22 mouse cellular contexts compared by ENCODE assay signal in genomic region chr13:97631872-97632402, GRCm38 (mm10).
DNase-seq lines count a peak whose midpoint lies in the region; ATAC-seq and TF ChIP-seq lines count a peak whose summit lies in the region.
"Had no signal": no experiment of that assay in that cellular context is flagged by ENCODE, and none has a peak within 500 bp of the region (broad histone marks: within the 10 kb centered on the region; RNA-seq: fewer than 3 reads in every experiment).

No protein-coding gene starts in this region.

- no peaks in the 10 kb centered on the region for H3K27me3 ChIP-seq in embryonic facial prominence, embryonic 15.5 days
- no peaks in the 10 kb centered on the region for H3K27me3 ChIP-seq in thymus, adult 2 months (ENCODE audit: control insufficient read depth, insufficient read depth, low read length)
- H3K27me3 ChIP-seq in hindbrain, embryonic 12.5 days, result no peaks in the 10 kb centered on the region
- H3K27me3 ChIP-seq: heart, embryonic 12.5 days; limb, embryonic 13.5 days; liver, embryonic 13.5 days had no signal

- H3K4me3 ChIP-seq in left cerebral cortex, adult 2 months, result no peak overlapping the region
- H3K4me3 ChIP-seq in embryonic facial prominence, embryonic 15.5 days (replicated peaks), result no peak overlapping the region
- no peak overlapping the region for H3K4me3 ChIP-seq in thymus, adult 2 months (ENCODE audit: control insufficient read depth, insufficient read depth, low read length)
- H3K4me3 ChIP-seq in hindbrain, embryonic 12.5 days, result no peak overlapping the region
- H3K4me3 ChIP-seq: gastrocnemius, adult 2 months; heart, embryonic 12.5 days; limb, embryonic 13.5 days; liver, embryonic 13.5 days had no signal

- no peaks in the 10 kb centered on the region for H3K9me3 ChIP-seq in embryonic facial prominence, embryonic 15.5 days (replicated peaks)
- no peaks in the 10 kb centered on the region for H3K9me3 ChIP-seq in hindbrain, embryonic 12.5 days (replicated peaks)
- H3K9me3 ChIP-seq: heart, embryonic 12.5 days; limb, embryonic 13.5 days; liver, embryonic 13.5 days had no signal

- H3K9ac ChIP-seq in embryonic facial prominence, embryonic 15.5 days, result no peak overlapping the region
- no peak overlapping the region for H3K9ac ChIP-seq in hindbrain, embryonic 12.5 days
- H3K9ac ChIP-seq: heart, embryonic 12.5 days; limb, embryonic 13.5 days; liver, embryonic 13.5 days had no signal

- H3K4me2 ChIP-seq in embryonic facial prominence, embryonic 15.5 days (replicated peaks), result no peak overlapping the region; the same call in 1 of the 2 replicates
- no peak overlapping the region for H3K4me2 ChIP-seq in hindbrain, embryonic 12.5 days (replicated peaks)
- H3K4me2 ChIP-seq: heart, embryonic 12.5 days; limb, embryonic 13.5 days; liver, embryonic 13.5 days; midbrain, embryonic 11.5 days had no signal

- intact Hi-C loops in left cerebral cortex, adult 2 months (cut with DNase I), result loop anchor here (2.0 to 5.0 kb wide), 6 partner anchors 75 to 391 kb away; partner anchors contain the start of gene Enc1
- intact Hi-C loops in left cerebral cortex, postnatal 4 days (cut with DNase I), result no loop called here

- H3K4me1 ChIP-seq in embryonic facial prominence, embryonic 15.5 days, result peaks cover 33% of the 10 kb centered on the region; the same call in 1 of the 2 replicates
- H3K4me1 ChIP-seq in thymus, adult 2 months (replicated peaks; ENCODE audit: control insufficient read depth, insufficient read depth, low read length), result no peaks in the 10 kb centered on the region
- H3K4me1 ChIP-seq in hindbrain, embryonic 12.5 days, result peaks cover 9% of the 10 kb centered on the region; the same call in 1 of the 2 replicates
- H3K4me1 ChIP-seq: liver, embryonic 13.5 days had no signal

- no peaks in the 10 kb centered on the region for H3K36me3 ChIP-seq in embryonic facial prominence, embryonic 15.5 days
- H3K36me3 ChIP-seq in thymus, adult 2 months (ENCODE audit: control insufficient read depth, insufficient read depth, low read length), result no peaks in the 10 kb centered on the region
- no peaks in the 10 kb centered on the region for H3K36me3 ChIP-seq in hindbrain, embryonic 12.5 days
- H3K36me3 ChIP-seq: heart, embryonic 12.5 days; limb, embryonic 13.5 days; liver, embryonic 13.5 days had no signal

- WGBS in embryonic facial prominence, embryonic 15.5 days, result 45% methylated on average over 13 of the region's 13 CpGs
- WGBS in thymus, adult 2 months, result 43% methylated on average over 13 of the region's 13 CpGs
- WGBS in hindbrain, embryonic 12.5 days, result 89% methylated on average over 13 of the region's 13 CpGs

- no peak for TF ChIP-seq CTCF in left cerebral cortex, adult 2 months (IDR thresholded peaks at IDR 0.05)
- TF ChIP-seq CTCF in thymus, adult 2 months (IDR thresholded peaks at IDR 0.05; ENCODE audit: borderline replicate concordance, control insufficient read depth, extremely low read depth, insufficient read depth, low read length, poor library complexity), result no peak

- no peak for TF ChIP-seq POLR2A in thymus, adult 2 months (IDR thresholded peaks at IDR 0.05; ENCODE audit: control insufficient read depth, extremely low read depth, insufficient read depth, low read length, poor library complexity)

- no peak for ATAC-seq in embryonic facial prominence, embryonic 15.5 days (ENCODE audit: insufficient number of reproducible peaks, low FRiP score, low TSS enrichment, low read depth)
- no peak for ATAC-seq in hindbrain, embryonic 12.5 days (ENCODE audit: low FRiP score)
- ATAC-seq: forebrain, embryonic 14.5 days had no signal

- H3K27ac ChIP-seq in left cerebral cortex, adult 2 months, result peak overlapping the region; percentile 86
- 0 out of 2 replicates have a peak overlapping the region, but pooled peaks have one; percentile 12 for H3K27ac ChIP-seq in embryonic facial prominence, embryonic 15.5 days (replicated peaks)
- no peak overlapping the region for H3K27ac ChIP-seq in thymus, adult 2 months (ENCODE audit: control insufficient read depth, insufficient read depth, low read length)
- H3K27ac ChIP-seq in hindbrain, embryonic 12.5 days, result no peak overlapping the region
- H3K27ac ChIP-seq: gastrocnemius, adult 2 months; kidney, postnatal 0 days; limb, embryonic 13.5 days; liver, embryonic 13.5 days had no signal

- DNase-seq in frontal cortex, postnatal 36 days (ENCODE audit: low spot score in 2 of 2), result peak; percentile 68 to 78
- no peak for DNase-seq in frontal cortex, postnatal 10 days (ENCODE audit: low spot score in 2 of 2)
- DNase-seq in left cerebral cortex, adult 2 months (ENCODE audit: extremely low spot score in 1 of 2, low spot score in 2 of 2), result peak in 1 of 2 experiments; percentile 33
- DNase-seq in left cerebral cortex, postnatal 4 days, result no peak
- DNase-seq in brain, adult 2 months (ENCODE audit: low read depth, low spot score), result peak; percentile 82
- DNase-seq in thymus, adult 2 months, result no peak
- DNase-seq: adrenal gland, postnatal 25 days; cerebellum, adult 11 months; cerebellum, adult 9-11 months; gastrocnemius, adult 2 months; heart, postnatal 14 days; kidney, adult 2 months; liver, embryonic 13.5 days; lung, adult 2 months; lung, postnatal 14 days had no signal

Comparison
In these comparisons a context has a peak if more than half of its experiments do, and no peak if none do; other contexts are left out.
1. DNase-seq: peak in frontal cortex, postnatal 36 days (2 of 2) and brain, adult 2 months (single experiment); none in frontal cortex, postnatal 10 days (0 of 2), left cerebral cortex, postnatal 4 days (single experiment) and thymus, adult 2 months (single experiment).
2. H3K27ac ChIP-seq: peak in left cerebral cortex, adult 2 months (single experiment) and embryonic facial prominence, embryonic 15.5 days (single experiment); none in thymus, adult 2 months (single experiment) and hindbrain, embryonic 12.5 days (single experiment).